Mouse (Mus musculus) lung, postnatal 25 days (tissue): ENCODE data around the gene Ptprm.

Source experiments
- DNase-seq: peaks from one replicate; pipeline ENCODE4 v3.0.0; 2022; ENCODE audit warnings: low spot score

The Ptprm gene

DNA sequence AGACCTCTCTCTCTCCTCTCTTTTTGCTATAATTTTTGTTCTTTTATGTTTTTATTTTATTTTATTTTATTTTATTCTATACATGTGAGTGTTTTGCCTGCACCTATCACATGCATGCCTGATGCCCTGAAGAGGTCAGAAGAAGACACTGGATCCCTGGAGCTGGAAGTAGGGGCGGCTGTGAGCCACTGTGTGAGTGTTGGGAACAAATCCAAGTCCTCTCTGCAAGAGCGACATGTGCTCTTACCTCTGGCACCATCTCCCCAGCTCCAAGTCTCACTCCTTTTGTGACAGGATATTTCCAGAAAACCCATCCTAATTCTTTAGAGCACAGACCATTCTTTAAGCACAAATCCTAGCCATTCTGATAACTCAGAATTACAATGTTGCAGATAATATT is 372.6 kb downstream of the Ptprm start:
- no peak for DNase-seq

DNA sequence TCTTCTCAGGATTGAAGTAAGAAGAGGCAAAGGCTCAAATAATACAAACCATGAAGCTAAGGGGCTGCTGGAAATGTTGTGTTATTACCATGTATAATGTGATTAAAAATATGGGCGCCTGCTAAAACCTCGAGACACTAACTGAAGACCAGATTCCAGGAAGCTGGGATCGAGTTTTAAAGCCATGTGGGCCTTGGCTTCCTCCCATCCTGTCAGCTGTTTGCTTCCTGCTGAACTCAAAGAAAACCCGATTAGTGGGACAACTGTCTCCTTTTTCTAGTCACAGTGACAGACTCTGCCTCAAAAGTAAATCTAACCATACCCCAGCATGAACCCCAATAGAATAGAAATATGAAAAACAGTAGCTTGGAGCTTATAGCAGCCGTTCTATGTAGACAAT is 374.3 kb downstream of the Ptprm start:
- DNase-seq = no peak

DNA sequence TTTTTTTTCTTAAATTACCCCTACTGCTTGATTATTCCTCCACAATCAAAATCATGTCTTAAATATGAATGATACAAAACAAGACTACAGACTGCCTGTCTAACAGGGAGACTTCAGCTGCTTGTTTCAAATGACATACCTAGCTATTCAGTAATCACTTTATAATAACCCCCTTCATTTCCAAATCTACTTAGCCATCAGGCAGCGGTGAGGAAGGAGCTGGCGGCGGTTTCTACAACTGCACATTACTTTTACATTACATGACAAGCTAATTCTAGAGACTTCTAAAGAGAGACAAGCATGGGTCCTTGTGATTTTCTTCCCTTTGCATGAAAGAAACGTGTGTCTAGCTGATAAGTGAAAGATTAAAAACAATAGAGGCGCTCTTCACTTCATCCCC is 377.8 kb downstream of the Ptprm start:
- no peak for DNase-seq

DNA sequence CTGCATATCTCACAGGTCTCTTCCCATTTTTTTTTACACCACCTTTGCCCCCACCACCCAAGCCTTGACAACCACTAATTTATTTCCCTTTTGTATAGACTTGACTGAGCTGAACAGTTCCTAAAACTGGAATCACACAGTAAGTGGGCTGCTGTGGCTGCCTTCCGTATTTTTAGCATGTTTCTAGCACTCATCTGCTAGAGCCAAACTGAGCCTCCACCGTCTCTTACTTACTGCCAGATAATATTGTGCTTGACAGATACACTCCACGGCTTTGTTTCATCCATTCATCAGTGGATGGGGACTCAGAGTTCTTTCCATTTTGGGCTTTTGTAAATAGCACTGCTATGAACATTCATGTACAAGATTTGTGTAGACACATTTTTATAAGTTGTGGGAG is 381.3 kb downstream of the Ptprm start:
- no peak for DNase-seq

DNA sequence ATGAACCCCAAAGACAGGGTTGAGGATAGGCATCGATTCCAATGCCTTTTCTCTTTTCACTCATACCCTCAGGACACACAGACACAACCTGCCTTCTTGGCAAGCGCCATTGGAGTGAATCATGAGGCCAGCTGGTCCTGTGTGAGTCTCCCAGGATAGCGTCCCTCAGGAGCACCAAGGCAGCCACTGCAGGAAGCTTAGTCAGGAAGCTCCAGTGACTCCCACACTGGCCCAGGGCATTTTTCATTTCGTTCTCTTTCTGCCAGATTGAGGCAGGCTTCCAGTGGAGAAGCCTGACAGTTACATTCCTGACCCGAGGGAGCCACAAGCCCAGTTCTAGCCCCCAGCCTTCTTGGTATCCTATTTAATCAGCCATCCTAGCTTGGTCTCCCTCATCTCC is 393.3 kb downstream of the Ptprm start:
- no peak for DNase-seq

DNA sequence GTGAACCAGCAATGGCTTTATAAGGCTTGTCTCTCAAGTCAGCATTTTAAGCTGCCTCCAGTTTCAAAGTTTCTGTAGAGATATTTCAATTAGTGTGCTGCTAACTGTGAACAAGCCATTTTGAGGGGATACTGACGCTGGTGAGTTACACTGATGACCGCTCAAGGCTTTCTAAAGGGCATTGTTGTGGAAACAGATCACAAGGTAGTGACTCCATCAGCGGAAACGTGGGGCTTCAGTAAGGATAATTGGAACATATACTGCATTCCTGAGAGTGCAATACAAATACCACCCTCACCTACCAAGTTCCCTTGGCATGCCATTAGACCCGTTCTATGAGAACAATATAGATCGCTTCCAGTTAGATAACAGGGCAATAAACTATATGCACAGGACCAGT is 393.7 kb downstream of the Ptprm start:
- no peak for DNase-seq

DNA sequence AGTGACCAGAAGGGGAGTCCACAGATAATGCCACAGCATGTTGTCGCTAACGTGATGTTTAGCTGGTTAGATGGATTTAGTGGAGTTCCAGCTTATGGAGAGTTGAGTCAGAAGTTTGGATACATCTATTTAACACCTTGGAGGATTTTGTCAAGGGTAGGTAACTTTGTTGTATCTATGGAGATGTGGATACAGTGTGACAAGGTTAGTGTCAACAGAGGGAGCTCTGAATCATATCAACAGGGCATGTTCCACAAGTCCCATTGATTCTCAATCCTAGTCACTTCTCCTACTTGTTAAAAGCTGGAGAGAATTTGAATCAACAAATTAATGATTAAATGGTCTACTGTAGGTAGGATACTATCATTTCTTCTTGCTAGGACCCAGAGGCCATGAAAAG is 394.4 kb downstream of the Ptprm start:
- no peak for DNase-seq

DNA sequence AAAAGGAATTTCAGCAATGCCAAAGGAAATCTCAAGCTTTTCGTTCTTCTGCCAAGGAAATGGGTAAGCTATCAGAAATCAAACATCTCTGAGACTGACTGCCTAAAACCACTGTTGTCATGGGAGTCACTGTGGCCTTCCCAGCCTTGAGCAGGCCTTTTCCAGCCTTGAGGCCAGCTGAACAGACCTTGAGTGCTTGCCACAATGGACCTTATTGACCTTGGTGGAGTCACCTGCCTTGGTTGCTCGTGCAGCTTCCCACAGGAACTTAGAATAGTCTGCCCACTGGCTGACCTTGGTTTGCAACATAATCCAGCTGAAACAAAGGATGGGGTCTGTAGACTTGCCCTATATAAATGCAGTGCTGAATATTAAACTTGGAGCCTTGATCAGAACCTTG is 395.5 kb downstream of the Ptprm start:
- DNase-seq = no peak

DNA sequence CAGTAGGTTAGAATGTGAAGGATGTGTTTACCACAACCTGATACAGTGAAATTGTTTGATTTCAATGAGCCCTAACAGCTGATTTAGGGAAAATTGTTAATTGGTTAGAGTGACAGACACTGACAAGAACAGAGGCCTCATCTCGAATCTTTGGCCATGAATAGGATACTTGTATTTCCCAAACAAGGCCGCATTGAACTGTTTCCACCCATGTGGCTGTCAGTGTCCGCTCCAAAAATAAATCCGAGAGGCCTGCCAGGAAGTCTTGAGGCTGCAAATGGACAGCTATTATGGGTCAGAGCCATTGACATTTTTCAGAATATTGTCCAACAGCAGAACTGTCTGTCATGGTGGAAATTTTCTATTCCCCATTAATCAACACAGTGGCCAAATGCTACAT is 409.8 kb downstream of the Ptprm start:
- no peak for DNase-seq

DNA sequence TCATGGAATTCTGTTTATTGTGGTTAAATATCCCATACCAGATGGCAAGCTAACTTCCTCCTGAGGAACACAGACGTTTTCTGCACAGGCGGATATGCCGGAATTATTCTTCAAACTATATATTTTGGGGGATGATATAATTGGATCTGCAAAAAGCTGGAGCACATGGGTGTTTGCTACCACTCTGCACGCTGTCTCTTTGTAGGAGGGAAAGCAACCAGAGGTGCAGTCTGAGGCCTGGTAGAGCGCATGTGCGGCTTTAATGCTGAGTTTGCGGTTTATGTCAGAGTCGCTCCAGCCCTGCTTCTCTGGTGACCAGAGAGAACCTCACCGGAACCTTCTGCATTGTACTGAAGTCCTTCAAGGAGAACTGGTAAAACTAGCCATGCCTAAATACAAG is 410.7 kb downstream of the Ptprm start:
- no peak for DNase-seq

DNA sequence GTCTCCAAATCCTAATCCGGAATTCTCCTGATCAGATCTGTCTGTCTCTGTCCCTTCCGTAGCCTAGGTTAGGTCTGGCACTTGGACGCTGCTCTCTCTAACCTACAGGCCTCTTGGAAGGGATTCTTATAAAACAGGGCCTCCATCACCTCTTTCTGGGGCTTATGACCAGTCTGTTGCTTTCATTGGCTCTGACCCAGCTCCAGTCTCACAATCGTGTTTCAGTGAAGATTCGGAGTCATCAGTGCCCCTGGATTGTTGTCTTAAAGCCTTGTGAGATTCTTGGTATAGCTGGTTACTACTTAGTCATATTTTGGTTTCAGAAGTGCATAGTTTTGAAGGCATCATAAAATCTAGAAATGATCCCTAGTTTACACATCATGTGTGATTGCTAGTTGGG is 428.6 kb downstream of the Ptprm start:
- DNase-seq = no peak

DNA sequence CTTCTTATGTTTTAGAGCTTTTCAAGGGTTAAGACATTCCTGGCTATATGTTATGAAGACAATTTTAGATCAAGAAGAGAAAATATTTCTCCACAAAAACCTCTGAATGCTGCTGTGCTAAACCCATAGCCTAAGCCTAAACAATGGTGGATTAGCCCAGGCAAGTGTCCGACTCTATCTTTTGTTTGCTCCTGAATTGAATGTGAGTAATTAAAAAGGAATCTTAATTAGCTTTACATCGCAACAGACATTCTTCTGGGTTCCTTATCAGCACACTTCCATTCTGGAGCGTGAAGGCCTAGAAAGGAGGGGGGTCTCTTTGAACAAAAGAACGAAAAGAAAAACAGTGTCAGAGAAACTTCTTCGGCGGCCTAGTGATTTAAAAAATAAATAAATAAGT is 439.6 kb downstream of the Ptprm start:
- DNase-seq = no peak

DNA sequence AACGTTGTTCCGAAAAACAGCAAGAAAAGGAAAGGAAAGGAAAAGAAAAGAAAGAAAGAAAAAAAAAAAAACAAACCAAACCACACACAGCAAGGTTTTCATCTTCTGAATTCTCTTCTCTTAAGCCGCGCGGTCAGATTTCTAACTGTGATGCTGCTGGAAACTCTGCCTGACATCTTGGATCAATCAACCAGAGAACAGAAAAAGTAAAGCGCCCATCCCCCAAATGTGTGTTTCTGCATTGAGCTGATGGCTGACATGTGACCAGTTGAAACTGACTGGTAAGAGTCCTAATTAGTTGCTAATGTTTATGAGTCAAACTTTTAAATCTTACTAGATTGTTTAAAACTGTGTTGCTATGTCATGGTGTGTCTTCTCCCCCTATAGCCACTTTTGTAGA is 441.7 kb downstream of the Ptprm start:
- DNase-seq = no peak

DNA sequence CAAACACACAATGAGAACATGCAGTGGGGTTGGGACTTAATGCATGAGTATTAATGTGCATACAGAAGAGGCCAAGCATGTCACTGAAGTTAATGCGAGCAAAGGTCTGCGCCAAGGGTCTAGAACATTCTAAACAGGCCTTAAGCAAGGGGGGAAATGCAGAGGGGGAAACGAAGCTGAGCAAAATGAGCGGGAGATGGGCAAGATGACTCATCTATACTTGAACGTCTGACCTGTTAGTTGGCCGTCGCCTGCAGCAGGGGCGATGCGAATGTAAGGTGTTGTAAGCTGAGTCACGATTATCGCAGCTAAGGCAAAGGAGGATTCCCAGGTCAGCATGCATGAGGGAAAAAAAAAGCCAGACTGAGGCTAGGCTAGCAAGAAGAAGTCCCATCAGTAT is 442.1 kb downstream of the Ptprm start:
- no peak for DNase-seq

DNA sequence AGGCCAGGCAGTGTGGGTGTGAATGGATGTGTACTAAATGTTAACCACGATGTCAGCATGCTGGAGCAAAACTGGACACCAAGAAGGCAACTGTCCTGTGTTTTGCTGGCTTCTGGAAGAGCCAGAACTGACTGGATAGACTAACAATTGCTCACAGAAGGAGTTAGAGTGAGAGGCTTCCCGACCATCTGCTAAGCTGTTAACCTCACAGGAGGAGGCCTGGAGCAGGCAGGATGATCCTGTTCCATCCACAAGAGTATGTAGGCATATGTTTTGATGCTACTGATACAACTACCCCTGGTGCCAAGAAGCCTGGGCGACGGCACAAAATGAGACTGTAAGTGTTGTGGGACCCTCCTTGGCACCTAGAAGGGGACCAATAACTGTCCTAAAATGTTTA is 444.4 kb downstream of the Ptprm start:
- DNase-seq = no peak

DNA sequence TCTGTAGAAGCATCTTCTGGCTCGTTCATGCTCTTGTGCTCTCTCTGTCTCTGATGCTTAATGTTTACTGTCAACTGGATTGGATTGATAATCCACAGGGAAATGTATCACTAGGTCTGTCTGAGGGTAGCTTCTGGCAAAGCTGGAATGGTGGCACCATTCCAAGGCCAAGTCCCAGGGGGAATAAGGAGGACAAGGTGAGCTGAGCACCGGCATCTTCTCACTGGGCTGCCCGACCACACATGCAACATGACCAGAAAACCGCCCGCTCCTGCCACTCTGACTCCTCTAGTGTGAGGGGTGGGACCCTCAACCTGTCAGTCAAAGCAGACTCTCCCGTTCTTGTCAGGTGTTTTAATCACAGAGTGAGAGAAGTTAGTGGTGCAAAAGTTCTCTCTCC is 445.3 kb downstream of the Ptprm start:
- no peak for DNase-seq

DNA sequence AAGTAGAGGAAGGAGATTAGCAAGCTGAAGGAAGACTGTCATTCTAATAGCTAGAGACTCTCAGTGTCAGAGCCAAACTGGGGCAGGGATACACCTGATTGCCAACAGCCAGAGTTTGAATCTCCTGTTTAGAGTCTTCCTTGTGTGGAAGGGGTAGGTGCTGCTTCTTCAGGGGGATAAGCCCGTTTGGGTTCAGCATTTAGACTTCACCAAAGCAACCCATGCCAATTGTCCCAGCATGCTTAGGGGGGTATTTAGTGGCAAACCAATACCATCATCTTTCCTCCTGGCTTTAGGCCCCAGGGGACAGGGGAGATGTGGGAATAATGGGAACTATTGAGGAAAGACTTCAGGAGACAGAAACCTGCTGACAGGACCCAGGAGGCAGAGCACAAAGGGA is 460.1 kb downstream of the Ptprm start:
- no peak for DNase-seq

DNA sequence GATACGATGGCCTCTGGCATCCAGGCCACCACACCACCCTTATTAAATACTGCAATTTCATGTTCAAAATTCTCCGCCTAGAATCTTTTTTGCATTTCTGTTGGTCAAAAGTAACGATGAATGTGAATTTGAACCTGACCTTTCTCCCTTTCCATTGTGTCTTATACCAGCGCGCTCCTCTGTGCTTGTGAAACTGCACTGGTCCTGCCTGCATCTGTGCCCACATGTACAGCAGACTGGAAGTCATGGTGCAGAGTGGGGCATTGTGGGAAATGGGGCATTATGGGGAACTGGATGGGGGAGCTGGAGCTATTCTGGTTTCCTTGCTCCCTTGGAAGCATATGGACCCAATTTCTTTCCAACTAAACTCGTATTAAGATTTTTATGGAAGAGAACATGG is 462.3 kb downstream of the Ptprm start:
- DNase-seq = no peak

DNA sequence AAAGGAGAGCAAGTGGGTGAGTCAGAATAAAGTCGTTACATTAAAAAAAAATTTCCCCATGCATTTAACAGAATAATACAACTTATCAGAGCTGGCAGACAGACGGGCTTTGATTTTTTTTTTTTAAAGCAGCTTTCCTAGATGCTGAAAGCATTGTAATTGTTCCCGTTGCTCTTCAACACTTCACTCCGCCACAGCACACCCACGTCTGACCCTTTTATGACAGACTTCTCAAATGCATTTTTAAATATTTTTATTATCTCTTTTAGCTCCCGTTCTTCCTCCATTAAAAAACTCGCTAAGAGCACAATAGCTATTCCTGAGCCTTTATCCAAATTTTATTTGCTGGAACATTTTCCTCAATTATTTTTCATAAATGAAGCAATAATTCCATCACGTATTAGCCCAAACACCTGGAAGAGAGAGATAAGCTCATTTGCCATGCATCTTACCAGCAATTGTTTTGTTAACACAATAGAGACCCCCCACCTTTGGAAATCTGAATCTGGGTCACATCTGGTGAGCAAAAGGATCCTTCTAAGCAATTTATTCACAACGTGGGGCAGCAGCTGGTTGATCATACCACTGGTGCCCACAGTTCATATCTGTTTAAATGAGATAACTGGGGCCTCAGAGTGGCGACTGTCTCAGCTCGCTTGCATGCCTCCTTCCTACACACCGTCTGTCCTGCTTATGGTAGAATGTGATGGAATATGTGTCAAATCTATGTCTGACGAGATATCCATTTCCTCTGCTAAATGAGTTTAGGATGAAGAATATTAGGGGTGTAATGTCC is 463.0 kb downstream of the Ptprm start:
- no peak for DNase-seq

DNA sequence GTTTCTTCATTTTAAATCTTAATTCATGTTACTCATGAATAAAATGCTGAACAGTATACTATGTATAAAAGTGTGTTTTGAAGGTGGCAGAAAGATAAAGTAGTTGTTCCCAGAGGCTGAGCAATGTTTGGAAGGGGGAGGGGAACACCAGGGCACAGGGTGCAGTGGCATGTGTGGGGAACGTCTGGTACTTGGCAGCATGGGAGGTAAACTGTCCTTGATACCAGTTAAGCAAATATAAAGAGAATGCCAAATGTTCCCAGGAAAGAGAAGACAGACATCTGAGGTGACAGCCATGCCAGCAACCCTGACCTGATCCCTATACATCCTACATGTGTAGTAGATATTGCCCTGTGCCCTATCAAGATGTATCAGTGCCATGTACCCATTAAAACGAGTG is 472.0 kb downstream of the Ptprm start:
- no peak for DNase-seq

DNA sequence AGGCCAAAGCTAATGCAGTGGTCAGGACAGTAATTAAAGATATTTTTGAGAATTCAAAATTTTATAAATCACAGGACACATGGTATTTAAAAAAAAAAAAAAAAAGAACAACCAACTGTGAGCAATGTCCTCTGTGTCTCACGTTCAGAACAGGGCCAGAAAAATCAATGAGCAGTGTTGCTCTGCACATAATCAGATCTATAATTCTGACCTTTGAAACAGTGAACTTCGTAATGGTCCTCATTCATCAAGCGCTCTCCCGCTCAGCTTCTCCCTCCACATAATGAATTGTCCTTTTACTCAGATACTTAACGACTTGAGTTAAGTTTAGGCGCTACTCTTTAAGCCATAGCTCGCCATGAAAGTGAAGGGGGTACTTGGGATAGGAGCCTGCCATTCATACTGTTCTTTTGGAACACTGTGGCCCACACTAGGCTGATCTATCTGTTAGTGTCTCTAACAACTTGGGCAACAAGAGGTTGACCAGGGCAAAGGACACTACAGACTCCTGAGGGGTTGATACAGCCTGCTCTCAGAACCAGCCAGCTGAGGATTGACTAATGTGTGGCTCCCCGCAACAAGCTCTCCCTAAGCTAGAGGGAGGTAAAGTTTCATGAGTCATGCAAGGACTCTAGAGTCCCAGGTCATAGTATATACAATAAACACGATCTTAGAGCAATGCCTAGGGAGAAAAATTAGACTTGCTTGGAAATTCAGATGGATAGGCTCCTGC is 473.1 kb downstream of the Ptprm start:
- DNase-seq = no peak

DNA sequence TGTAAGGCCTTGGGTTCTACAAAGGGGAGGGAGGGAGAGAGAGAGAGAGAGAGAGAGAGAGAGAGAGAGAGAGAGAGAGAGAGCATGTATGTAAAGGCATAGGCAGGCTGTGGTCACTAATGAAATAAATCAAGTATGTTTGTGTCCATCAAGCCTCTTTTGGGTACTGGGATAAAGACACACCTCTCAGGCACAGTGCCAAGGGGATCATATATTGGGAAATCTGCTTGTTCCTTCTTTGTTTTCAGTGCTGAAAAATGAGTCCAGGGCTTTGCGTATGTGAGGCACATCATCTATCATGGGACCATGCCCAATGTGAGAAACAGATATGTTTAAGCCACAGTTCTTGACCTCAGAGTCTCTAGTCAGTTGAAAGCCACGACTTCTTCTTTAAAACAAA is 475.1 kb downstream of the Ptprm start:
- DNase-seq = no peak

DNA sequence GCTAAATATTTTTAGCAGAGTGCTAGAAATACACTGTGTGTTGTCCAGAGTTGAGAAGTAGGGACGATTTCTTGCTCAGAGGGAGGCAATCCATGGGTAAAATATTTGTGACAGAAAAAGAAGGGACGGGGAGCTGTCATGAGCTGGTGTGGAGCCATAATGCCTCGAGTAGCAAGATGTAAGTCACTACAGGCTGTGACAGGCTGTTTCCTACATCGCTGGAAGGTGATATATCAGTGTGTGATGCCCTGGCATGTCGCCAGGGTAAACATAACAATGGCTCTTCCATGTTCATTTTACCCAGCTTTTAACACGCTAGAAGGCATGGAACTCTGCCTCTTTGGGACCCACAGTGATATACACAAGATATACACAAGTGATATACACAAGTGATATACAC is 476.7 kb downstream of the Ptprm start:
- DNase-seq = no peak

DNA sequence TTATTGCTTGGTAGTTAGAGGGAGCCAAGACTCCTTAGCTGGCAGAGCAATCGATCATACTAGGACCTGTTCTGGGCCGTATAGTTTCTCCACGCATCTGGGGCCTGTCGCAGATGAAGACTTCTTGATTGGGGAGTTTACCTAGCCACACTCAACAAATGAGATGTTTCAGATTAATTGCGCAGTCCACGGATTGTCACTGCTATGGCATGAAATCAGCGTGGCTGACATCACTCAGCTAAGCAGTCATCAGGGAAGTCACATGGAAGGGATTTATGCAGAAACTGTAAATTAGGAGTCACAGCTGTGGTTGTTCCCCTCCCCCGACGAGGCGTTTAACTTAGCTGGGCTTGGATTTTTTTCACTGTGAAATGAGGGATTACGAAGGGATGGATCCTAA is 479.4 kb downstream of the Ptprm start:
- no peak for DNase-seq
